Mouse (Mus musculus): Measurements from ENCODE around the gene Rnf39. TPM values are rescaled to one million over a fixed set of nuclear protein-coding genes. Genes with fewer than 3 reads are reported as not detected.

Rnf39 gene
- polyA plus RNA-seq, 1 experiment: not detected

DNA sequence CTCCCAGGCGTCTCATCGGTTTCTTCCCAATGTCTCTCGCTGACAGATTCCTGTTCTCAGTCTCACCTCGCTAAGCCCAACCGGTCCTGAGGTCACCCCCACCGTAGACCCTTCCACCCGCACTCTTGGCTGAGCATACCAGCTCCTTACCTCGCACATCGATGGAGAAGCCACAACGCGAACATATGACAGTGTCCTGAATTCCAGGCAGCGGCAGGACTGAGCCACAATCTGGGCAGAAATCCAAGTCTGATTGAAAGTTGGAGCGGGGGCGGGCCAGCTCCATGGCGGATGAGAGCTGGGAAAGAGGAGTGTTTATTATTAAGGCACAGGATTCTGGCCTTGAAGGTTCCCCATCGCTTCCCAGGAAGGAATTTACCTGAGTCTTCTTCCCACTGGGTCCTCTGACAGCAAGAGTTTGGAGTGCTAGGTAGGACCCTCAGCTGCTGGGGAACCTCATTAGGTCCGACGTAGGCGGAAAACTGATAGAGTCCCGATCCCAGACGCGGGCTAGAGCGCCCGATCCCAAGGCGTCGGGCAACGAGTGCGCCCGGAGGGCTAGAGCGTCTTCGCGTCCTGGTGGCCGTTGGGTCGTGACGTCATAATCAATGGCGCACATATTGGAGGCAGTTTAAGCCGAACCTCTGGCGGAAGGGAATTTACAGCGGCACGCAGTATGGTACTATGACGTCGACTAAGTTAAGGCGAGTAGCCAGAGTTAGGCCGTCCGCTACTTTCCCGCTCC is 15.5 kb downstream of the Rnf39 start, which contains the start of the genes Znrd1 and Znrd1as:
Gene Znrd1, minus strand, starts transcription at position 561 of the 745 bp plus-strand sequence.
Gene Znrd1as, plus strand, starts transcription at position 594 of the 745 bp plus-strand sequence.
- H3K4me3 ChIP-seq (replicated peaks; ENCODE audit: control insufficient read depth, low read depth, low read length): peak within 1 kb of the TSS; percentile 70
- 0 out of 2 replicates have a peak within 1 kb of the TSS, but pooled peaks have one; percentile 5 for H3K27ac ChIP-seq (ENCODE audit: control insufficient read depth, insufficient read depth, low read depth, low read length, poor library complexity)
- H3K4me1 ChIP-seq (ENCODE audit: control insufficient read depth, insufficient read depth, low read length): no peaks in the 10 kb centered on the region; the same call in 1 of the 2 replicates
- under 1% methylated on average over 46 of the region's 46 CpGs for WGBS
- TF ChIP-seq CTCF (IDR thresholded peaks at IDR 0.05; ENCODE audit: control insufficient read depth, insufficient read depth, low read length): peak; percentile 26; the same call in 1 of the 2 replicates
- TF ChIP-seq POLR2A (IDR thresholded peaks at IDR 0.05; ENCODE audit: borderline replicate concordance, control insufficient read depth, low read depth, low read length): peak; percentile 67; the same call in 1 of the 2 replicates

DNA sequence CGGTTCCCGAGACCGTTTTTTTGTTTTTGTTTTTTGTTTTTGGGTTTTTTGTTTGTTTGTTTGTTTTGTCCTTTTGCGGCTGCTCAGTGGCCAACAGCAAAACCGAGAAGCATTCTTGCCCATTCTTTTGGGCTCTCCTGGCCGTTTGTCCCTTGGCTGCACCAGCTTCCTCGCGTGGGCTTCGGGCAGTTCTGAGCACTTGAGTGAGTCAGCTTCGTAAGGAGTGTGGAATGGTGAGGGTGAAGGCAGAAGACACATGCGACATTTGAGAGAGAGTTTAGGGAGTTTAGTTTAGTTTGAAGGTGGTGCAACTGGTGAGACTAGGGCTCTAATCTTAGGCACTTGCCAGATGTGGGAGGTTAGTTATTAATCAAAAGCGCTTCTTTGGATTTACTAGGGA is 16.2 kb downstream of the Rnf39 start:
- H3K27ac ChIP-seq (ENCODE audit: control insufficient read depth, insufficient read depth, low read depth, low read length, poor library complexity): no peak overlapping the region
- no peak for TF ChIP-seq POLR2A (IDR thresholded peaks at IDR 0.05; ENCODE audit: borderline replicate concordance, control insufficient read depth, low read depth, low read length)
- no peak for TF ChIP-seq CTCF (IDR thresholded peaks at IDR 0.05; ENCODE audit: control insufficient read depth, insufficient read depth, low read length)
- WGBS: 24% methylated on average over 12 of the region's 12 CpGs

DNA sequence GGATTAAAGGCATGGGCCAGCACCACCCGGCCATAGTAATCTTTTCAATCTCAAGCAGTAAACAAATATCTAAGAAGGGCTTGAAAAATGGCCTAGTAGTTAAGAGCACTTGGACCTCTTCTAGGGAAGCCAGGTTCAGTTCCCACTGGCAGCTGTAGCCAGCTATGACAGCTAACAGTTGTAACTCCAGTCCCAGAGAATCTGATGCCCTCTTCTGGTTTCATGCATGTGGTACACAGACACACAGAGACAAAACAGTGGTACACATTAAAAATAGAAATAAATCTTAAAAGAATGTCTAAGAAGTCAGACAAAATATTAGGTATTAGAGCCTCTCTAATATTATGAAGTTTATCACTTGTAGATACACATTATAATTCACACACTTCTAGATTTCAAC is 18.4 kb downstream of the Rnf39 start:
- 78% methylated on average over 1 of the region's 1 CpGs for WGBS
- H3K4me3 ChIP-seq (replicated peaks; ENCODE audit: control insufficient read depth, low read depth, low read length): no peak overlapping the region
- H3K4me1 ChIP-seq (ENCODE audit: control insufficient read depth, insufficient read depth, low read length): no peaks in the 10 kb centered on the region; the same call in 1 of the 2 replicates
- no peak overlapping the region for H3K27ac ChIP-seq (ENCODE audit: control insufficient read depth, insufficient read depth, low read depth, low read length, poor library complexity)
- TF ChIP-seq POLR2A (IDR thresholded peaks at IDR 0.05; ENCODE audit: borderline replicate concordance, control insufficient read depth, low read depth, low read length): no peak
- no peak for TF ChIP-seq CTCF (IDR thresholded peaks at IDR 0.05; ENCODE audit: control insufficient read depth, insufficient read depth, low read length)

More for the DNA sequence above, 16.2 kb downstream of the Rnf39 start:
- H3K4me3 ChIP-seq (replicated peaks; ENCODE audit: control insufficient read depth, low read depth, low read length): peak overlapping the region; percentile 70
- no peaks in the 10 kb centered on the region; the same call in 1 of the 2 replicates for H3K4me1 ChIP-seq (ENCODE audit: control insufficient read depth, insufficient read depth, low read length)

DNA sequence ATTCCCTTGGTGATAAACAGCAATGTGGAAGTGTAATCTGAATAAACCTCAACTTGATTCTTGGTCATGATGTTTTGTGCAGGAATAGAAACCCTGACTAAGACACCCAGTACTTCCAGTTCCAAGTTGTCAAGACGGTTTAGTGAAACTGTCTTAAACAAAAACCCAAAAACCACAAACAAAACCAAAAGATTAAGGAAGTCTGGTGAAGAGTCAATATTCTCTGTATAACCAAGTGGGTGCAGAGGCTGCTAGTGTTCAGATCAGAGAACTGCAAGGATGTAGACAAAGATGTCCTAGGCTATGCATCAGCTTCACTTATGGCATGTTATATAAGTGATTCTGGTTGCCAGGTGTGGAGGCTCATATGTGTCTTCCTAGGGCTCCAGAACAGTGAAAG is 24.2 kb downstream of the Rnf39 start:
- TF ChIP-seq CTCF (IDR thresholded peaks at IDR 0.05; ENCODE audit: control insufficient read depth, insufficient read depth, low read length) (no peak), POLR2A (IDR thresholded peaks at IDR 0.05; ENCODE audit: borderline replicate concordance, control insufficient read depth, low read depth, low read length) (no peak)
- WGBS: 3% methylated on average over 1 of the region's 1 CpGs
- Histone ChIP-seq H3K27ac (ENCODE audit: control insufficient read depth, insufficient read depth, low read depth, low read length, poor library complexity) (no peak overlapping the region), H3K4me3 (replicated peaks; ENCODE audit: control insufficient read depth, low read depth, low read length) (no peak overlapping the region), H3K4me1 (ENCODE audit: control insufficient read depth, insufficient read depth, low read length) (peaks cover 4% of the 10 kb centered on the region)

DNA sequence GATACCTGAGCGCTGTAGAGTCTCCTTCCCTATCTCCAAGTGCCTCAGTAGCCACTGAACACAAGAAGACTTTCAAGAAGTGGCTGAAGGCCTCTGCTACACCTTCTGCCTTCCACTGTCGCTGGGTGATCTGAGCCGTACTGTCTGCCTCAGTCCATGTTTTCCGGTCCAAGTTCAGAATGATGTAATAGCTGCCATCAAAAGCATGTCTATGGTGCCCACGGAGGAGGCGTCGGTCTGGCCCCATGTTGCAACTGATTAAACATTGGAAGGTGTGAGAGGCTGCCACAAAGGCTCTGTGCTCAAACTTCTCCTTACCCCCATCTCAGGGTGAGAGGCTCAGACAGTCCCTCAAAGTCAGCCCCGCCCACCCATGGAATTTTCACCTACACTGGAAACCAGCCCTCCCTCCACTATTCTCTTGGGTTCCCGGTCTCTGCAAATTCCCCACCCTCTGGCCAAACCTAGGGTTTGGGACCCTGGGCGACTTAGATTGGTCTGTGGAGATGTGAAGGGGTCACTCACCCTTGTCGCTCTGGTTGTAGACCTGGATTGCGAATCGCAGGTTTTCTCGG is 27.7 kb downstream of the Rnf39 start:
- no peak overlapping the region for H3K4me3 ChIP-seq (replicated peaks; ENCODE audit: control insufficient read depth, low read depth, low read length)
- H3K4me1 ChIP-seq (ENCODE audit: control insufficient read depth, insufficient read depth, low read length): peaks cover 4% of the 10 kb centered on the region
- H3K27ac ChIP-seq (ENCODE audit: control insufficient read depth, insufficient read depth, low read depth, low read length, poor library complexity): no peak overlapping the region
- TF ChIP-seq CTCF (IDR thresholded peaks at IDR 0.05; ENCODE audit: control insufficient read depth, insufficient read depth, low read length): no peak
- no peak for TF ChIP-seq POLR2A (IDR thresholded peaks at IDR 0.05; ENCODE audit: borderline replicate concordance, control insufficient read depth, low read depth, low read length)
- 70% methylated on average over 14 of the region's 14 CpGs for WGBS

DNA sequence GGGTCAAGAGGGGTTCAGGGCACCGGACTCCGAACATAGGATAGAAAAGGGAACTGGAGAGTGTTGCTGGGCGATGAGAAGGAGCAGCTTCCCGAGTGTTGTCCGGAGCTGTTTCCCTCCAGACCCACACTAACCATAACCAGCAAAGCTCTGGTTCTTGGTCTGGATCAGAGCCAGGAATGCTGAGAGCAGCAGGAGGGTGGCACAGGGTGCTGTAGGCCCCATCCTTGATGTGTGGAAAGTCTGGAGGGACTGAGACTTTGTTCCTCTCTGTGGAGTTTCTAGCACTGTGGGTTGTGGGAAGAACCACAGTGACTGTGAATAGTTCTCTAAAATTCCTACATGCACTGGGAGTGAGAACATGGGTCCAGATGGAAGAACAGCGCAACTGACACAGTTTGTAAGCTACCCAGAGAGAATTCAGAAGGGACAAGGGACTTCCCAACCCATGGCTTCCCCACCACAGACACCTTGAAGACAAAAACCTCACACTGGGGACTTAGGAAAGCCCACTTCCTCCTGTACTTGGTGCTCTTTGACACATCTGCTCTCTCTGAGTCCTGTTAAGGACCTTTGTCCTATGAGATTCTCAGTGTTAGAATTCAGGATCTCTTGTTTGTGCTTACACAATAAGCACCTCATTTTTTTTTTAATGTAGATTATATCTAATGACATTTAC is 28.6 kb downstream of the Rnf39 start:
- Histone ChIP-seq H3K27ac (ENCODE audit: control insufficient read depth, insufficient read depth, low read depth, low read length, poor library complexity) (no peak overlapping the region; the same call in 1 of the 2 replicates), H3K4me3 (replicated peaks; ENCODE audit: control insufficient read depth, low read depth, low read length) (no peak overlapping the region), H3K4me1 (ENCODE audit: control insufficient read depth, insufficient read depth, low read length) (peaks cover 4% of the 10 kb centered on the region)
- TF ChIP-seq POLR2A (IDR thresholded peaks at IDR 0.05; ENCODE audit: borderline replicate concordance, control insufficient read depth, low read depth, low read length): no peak
- no peak for TF ChIP-seq CTCF (IDR thresholded peaks at IDR 0.05; ENCODE audit: control insufficient read depth, insufficient read depth, low read length)
- WGBS: 26% methylated on average over 6 of the region's 6 CpGs

DNA sequence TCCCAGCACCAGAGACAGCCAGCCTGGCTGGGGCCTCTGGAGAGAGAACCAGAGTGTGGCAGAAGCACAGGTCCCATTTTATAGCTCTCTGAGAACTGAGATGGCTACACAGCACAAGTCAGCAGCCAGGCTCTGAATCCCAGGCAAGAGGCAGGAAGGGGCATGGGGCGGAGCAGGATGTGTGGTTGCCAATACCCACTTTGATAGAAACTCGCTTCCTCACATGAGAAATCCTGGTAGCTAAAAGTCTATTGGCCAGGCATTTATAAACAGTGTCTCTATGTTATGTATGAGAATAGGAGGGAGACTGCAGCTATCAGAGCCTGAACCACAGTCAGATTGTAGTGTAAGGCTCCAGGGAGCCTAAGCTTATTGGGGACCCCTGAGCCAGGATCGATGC is 30.1 kb downstream of the Rnf39 start:
- WGBS: 28% methylated on average over 3 of the region's 3 CpGs

More for the DNA sequence above, 30.1 kb downstream of the Rnf39 start:
- no peak overlapping the region for H3K4me3 ChIP-seq (replicated peaks; ENCODE audit: control insufficient read depth, low read depth, low read length)
- no peak for TF ChIP-seq POLR2A (IDR thresholded peaks at IDR 0.05; ENCODE audit: borderline replicate concordance, control insufficient read depth, low read depth, low read length)
- no peak for TF ChIP-seq CTCF (IDR thresholded peaks at IDR 0.05; ENCODE audit: control insufficient read depth, insufficient read depth, low read length)
- peaks cover 4% of the 10 kb centered on the region for H3K4me1 ChIP-seq (ENCODE audit: control insufficient read depth, insufficient read depth, low read length)
- H3K27ac ChIP-seq (ENCODE audit: control insufficient read depth, insufficient read depth, low read depth, low read length, poor library complexity): no peak overlapping the region

Measured in bone marrow, adult 2 months (tissue).